Mouse (Mus musculus) MEL (cell line): ENCODE data around the gene Lbx1. TPM values are rescaled to one million over a fixed set of nuclear protein-coding genes. Genes with fewer than 3 reads are reported as not detected.

ENCODE experiments used
- DNase-seq: peaks from one replicate; pipeline ENCODE4 v3.0.0; 2011; ENCODE audit warnings: low read depth, low spot score
- H3K27ac ChIP-seq: 2 replicates; pipeline ENCODE4 v1.5.1; 2012; ENCODE audit warnings: low read depth, mild to moderate bottlenecking, control low read depth, low read length, moderate library complexity; ENCODE audit not compliant: control insufficient read depth
- H3K27me3 ChIP-seq, 2 experiments: fragments of 150-350 bp in 1 of 2; sonication (generic) in 1 of 2; 2 replicates each; pipeline ENCODE4 v1.6.1; 2012; ENCODE audit warnings: low read length in 2 of 2, mild to moderate bottlenecking in 2 of 2, improper control_type of control experiment in 1 of 2, moderate library complexity in 1 of 2; ENCODE audit not compliant: insufficient read depth in 2 of 2, control insufficient read depth in 1 of 2
- H3K36me3 ChIP-seq, 2 experiments: 2 replicates each; pipeline ENCODE4 v1.6.1; 2012 to 2014; ENCODE audit warnings: low read length in 2 of 2, improper control_type of control experiment in 1 of 2, inconsistent platforms in 1 of 2, mild to moderate bottlenecking in 1 of 2; ENCODE audit not compliant: insufficient read depth in 2 of 2, control insufficient read depth in 1 of 2
- H3K4me1 ChIP-seq, 2 experiments: fragments of 150-350 bp in 1 of 2; sonication (generic) in 1 of 2; 2 replicates each; pipeline ENCODE4 v1.6.1; 2012; ENCODE audit warnings: low read length in 2 of 2, improper control_type of control experiment in 1 of 2, mild to moderate bottlenecking in 1 of 2; ENCODE audit not compliant: insufficient read depth in 2 of 2, control insufficient read depth in 1 of 2
- H3K4me3 ChIP-seq, 2 experiments: fragments of 150-350 bp in 1 of 2; sonication (generic) in 1 of 2; 2 replicates each; pipeline ENCODE4 v1.5.1; 2012; ENCODE audit warnings: low read depth in 2 of 2, low read length in 2 of 2, mild to moderate bottlenecking in 2 of 2, moderate library complexity in 2 of 2, control low read depth in 1 of 2, improper control_type of control experiment in 1 of 2; ENCODE audit not compliant: control insufficient read depth in 1 of 2, insufficient read depth in 1 of 2
- H3K79me2 ChIP-seq: 2 replicates; pipeline ENCODE4 v1.6.1; 2012; ENCODE audit warnings: mild to moderate bottlenecking, low read length, moderate library complexity; ENCODE audit not compliant: control insufficient read depth, poor library complexity, insufficient read depth
- H3K9ac ChIP-seq: 2 replicates; pipeline ENCODE4 v1.6.1; 2012; ENCODE audit warnings: low read depth, mild to moderate bottlenecking, control low read depth, low read length, moderate library complexity; ENCODE audit not compliant: control insufficient read depth, poor library complexity, severe bottlenecking
- H3K9me3 ChIP-seq: fragments of 150-350 bp; sonication (generic); replicated peaks from 2 replicates; pipeline ENCODE4 v1.6.1; 2012; ENCODE audit warnings: mild to moderate bottlenecking, low read length, improper control_type of control experiment, moderate library complexity; ENCODE audit not compliant: insufficient read depth
- BHLHE40 ChIP-seq: IDR thresholded peaks from 2 replicates; pipeline ENCODE4 v1.6.1; 2012; ENCODE audit warnings: low read depth, mild to moderate bottlenecking, inconsistent platforms, low read length, improper control_type of control experiment, borderline replicate concordance
- CHD1 ChIP-seq: IDR thresholded peaks from 2 replicates; pipeline ENCODE4 v1.6.1; 2012; ENCODE audit warnings: low read depth, mild to moderate bottlenecking, inconsistent platforms, low read length, improper control_type of control experiment
- CHD2 ChIP-seq: IDR thresholded peaks from 2 replicates; pipeline ENCODE4 v1.6.1; 2011; ENCODE audit warnings: low read length, improper control_type of control experiment
- ELF1 ChIP-seq: IDR thresholded peaks from 2 replicates; pipeline ENCODE4 v1.6.1; 2014; ENCODE audit warnings: low read depth, mild to moderate bottlenecking, inconsistent platforms, low read length, improper control_type of control experiment, moderate library complexity
- HCFC1 ChIP-seq: IDR thresholded peaks from 2 replicates; pipeline ENCODE4 v1.6.1; 2012; ENCODE audit warnings: low read depth, mild to moderate bottlenecking, inconsistent platforms, low read length, improper control_type of control experiment, moderate library complexity
- JUND ChIP-seq: IDR thresholded peaks from 2 replicates; pipeline ENCODE4 v1.6.1; 2011; ENCODE audit warnings: low read depth, mild to moderate bottlenecking, improper control_type of control experiment, low read length
- MAX ChIP-seq: IDR thresholded peaks from 2 replicates; pipeline ENCODE4 v1.6.1; 2011; ENCODE audit warnings: low read length, improper control_type of control experiment
- MAZ ChIP-seq: IDR thresholded peaks from 2 replicates; pipeline ENCODE4 v1.6.1; 2012; ENCODE audit warnings: low read depth, mild to moderate bottlenecking, inconsistent platforms, low read length, improper control_type of control experiment
- MEF2A ChIP-seq: IDR thresholded peaks from 2 replicates; pipeline ENCODE4 v1.6.1; 2014; ENCODE audit warnings: low read depth, mild to moderate bottlenecking, inconsistent platforms, low read length, improper control_type of control experiment; ENCODE audit not compliant: poor library complexity, insufficient replicate concordance, severe bottlenecking; ENCODE audit errors: extremely low read depth
- MXI1 ChIP-seq: IDR thresholded peaks from 2 replicates; pipeline ENCODE4 v1.6.1; 2011; ENCODE audit warnings: mild to moderate bottlenecking, low read depth, low read length, improper control_type of control experiment
- NELFE ChIP-seq: IDR thresholded peaks from 2 replicates; pipeline ENCODE4 v1.6.1; 2011; ENCODE audit warnings: low read depth, low read length, improper control_type of control experiment
- NRF1 ChIP-seq: IDR thresholded peaks from 2 replicates; pipeline ENCODE4 v1.6.1; 2014; ENCODE audit warnings: low read depth, mild to moderate bottlenecking, inconsistent platforms, low read length, improper control_type of control experiment, moderate library complexity; ENCODE audit not compliant: poor library complexity, insufficient read depth, severe bottlenecking
- POLR2A ChIP-seq, 2 experiments: IDR thresholded peaks; 2 replicates each; pipeline ENCODE4 v1.6.1; 2011 to 2012; ENCODE audit warnings: low read length in 2 of 2, mild to moderate bottlenecking in 2 of 2, control low read depth in 1 of 2, improper control_type of control experiment in 1 of 2, low read depth in 1 of 2, moderate library complexity in 1 of 2; ENCODE audit not compliant: control insufficient read depth in 1 of 2, insufficient read depth in 1 of 2, poor library complexity in 1 of 2
- POLR2AphosphoS5 ChIP-seq: IDR thresholded peaks from 2 replicates; pipeline ENCODE4 v1.6.1; 2012; ENCODE audit warnings: low read depth, borderline replicate concordance, mild to moderate bottlenecking, inconsistent platforms, low read length, moderate library complexity, mixed read lengths
- SMC3 ChIP-seq: IDR thresholded peaks from 2 replicates; pipeline ENCODE4 v1.6.1; 2011; ENCODE audit warnings: low read depth, low read length, improper control_type of control experiment
- TAL1 ChIP-seq: IDR thresholded peaks from 2 replicates; pipeline ENCODE4 v1.6.1; 2012; ENCODE audit warnings: mild to moderate bottlenecking, inconsistent platforms, low read length, moderate library complexity, mixed read lengths
- ZKSCAN1 ChIP-seq: IDR thresholded peaks from 2 replicates; pipeline ENCODE4 v1.6.1; 2012; ENCODE audit warnings: low read depth, mild to moderate bottlenecking, inconsistent platforms, low read length, improper control_type of control experiment, moderate library complexity
- ZMIZ1 ChIP-seq: IDR thresholded peaks from 2 replicates; pipeline ENCODE4 v1.6.1; 2012; ENCODE audit warnings: low read depth, mild to moderate bottlenecking, inconsistent platforms, low read length, improper control_type of control experiment, moderate library complexity
- ZNF384 ChIP-seq: IDR thresholded peaks from 2 replicates; pipeline ENCODE4 v1.6.1; 2012; ENCODE audit warnings: low read depth, mild to moderate bottlenecking, inconsistent platforms, low read length, improper control_type of control experiment
- polyA plus RNA-seq, 2 experiments: library from polyadenylated mRNA; stranded (reverse) in 1 of 2; unstranded in 1 of 2; fragments of >175 nt in 1 of 2; fragments of >200 nt in 1 of 2; gene quantifications; 2 replicates each; pipeline versions ENCODE4 v1.2.1 to v1.2.4; 2012; ENCODE audit warnings: low replicate concordance in 2 of 2, low read depth in 1 of 2; ENCODE audit not compliant: insufficient read length in 2 of 2, insufficient read depth in 1 of 2, missing spikeins in 1 of 2
- total RNA-seq: library from RNA; depleted of rRNA; stranded (reverse); fragments of 300-350 nt; gene quantifications from 2 replicates; pipeline ENCODE4 v1.2.3, GENCODE M21; 2012

Gene Lbx1
- total and polyA plus RNA-seq, 3 experiments: not detected

- no peak for DNase-seq
- no peaks in the 10 kb centered on the region for H3K36me3 ChIP-seq
- H3K27ac ChIP-seq: no peak overlapping the region
- no peak overlapping the region for H3K4me3 ChIP-seq
- H3K9ac ChIP-seq: no peak overlapping the region
- no peaks in the 10 kb centered on the region for H3K27me3 ChIP-seq
- no peaks in the 10 kb centered on the region for H3K9me3 ChIP-seq
- TF ChIP-seq SMC3 (no peak), POLR2AphosphoS5 (no peak)
- H3K79me2 ChIP-seq: no peaks in the 10 kb centered on the region
- no peaks in the 10 kb centered on the region for H3K4me1 ChIP-seq
Measured at GRCm38 (mm10) chr19:45230848-45231382, 4.7 kb downstream of the Lbx1 start.

- no peak overlapping the region for H3K27ac ChIP-seq
- no peaks in the 10 kb centered on the region for H3K4me1 ChIP-seq
- no peaks in the 10 kb centered on the region for H3K36me3 ChIP-seq
- no peak overlapping the region for H3K9ac ChIP-seq
- H3K79me2 ChIP-seq: no peaks in the 10 kb centered on the region
- no peaks in the 10 kb centered on the region for H3K27me3 ChIP-seq
- H3K4me3 ChIP-seq: no peak overlapping the region
- H3K9me3 ChIP-seq: no peaks in the 10 kb centered on the region
- no peak for TF ChIP-seq MAX
- TF ChIP-seq CHD1: no peak
- TF ChIP-seq POLR2A (IDR thresholded peaks at IDR 0.05; ENCODE audit: control insufficient read depth in 1 of 2, insufficient read depth in 1 of 2, low read depth in 1 of 2, low read length in 2 of 2, poor library complexity in 1 of 2): no peak
- no peak for TF ChIP-seq BHLHE40
- TF ChIP-seq HCFC1: no peak
- TF ChIP-seq ZKSCAN1: no peak
- TF ChIP-seq ZMIZ1: no peak
- TF ChIP-seq JUND: no peak
- no peak for TF ChIP-seq TAL1
- TF ChIP-seq POLR2AphosphoS5: no peak
- no peak for TF ChIP-seq MEF2A
- no peak for TF ChIP-seq MXI1
- TF ChIP-seq ELF1: no peak
- TF ChIP-seq CHD2: no peak
- no peak for TF ChIP-seq ZNF384
- no peak for TF ChIP-seq NRF1
- TF ChIP-seq MAZ: no peak
- no peak for TF ChIP-seq NELFE
- no peak for DNase-seq
Measured at GRCm38 (mm10) chr19:45230201-45230611, 5.4 kb downstream of the Lbx1 start.
